Mouse (Mus musculus): Measurements from ENCODE around the gene Methig1. TPM values are rescaled to one million over a fixed set of nuclear protein-coding genes. Genes with fewer than 3 reads are reported as not detected.
"Not testable (repeated sequence)": the region's sequence is repeated elsewhere in the genome, so short reads cannot be mapped to it uniquely, and the experiment has no call there.

The Methig1 gene
- total RNA-seq, 2 experiments from 2014 or later, result not detected

DNA sequence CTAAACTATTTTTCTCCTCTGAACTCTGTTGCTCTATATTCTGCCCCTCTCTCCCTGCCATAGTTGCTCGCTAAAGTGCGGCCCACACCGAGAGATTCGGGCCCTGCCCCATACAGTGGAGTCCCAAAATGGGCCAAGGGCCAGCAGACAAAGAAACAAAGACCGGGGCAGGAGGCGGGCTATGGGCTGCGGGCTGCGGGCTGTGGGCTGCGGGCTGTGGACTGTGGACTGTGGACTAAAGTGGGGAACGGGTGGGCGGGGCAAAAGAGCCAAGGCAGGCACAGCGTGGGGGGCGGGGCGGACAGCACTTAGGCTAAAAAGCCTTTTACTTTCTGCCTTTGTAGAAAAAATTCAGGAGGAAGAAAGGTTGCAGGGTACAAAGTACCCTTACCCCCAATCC lies 6.2 kb upstream of the Methig1 start:
- Histone ChIP-seq H3K4me3 (no peak overlapping the region), H3K27ac (no peak overlapping the region)
- no peak for DNase-seq
- intact Hi-C loops (cut with DNase I), result no loop called here
- TF ChIP-seq CTCF (IDR thresholded peaks at IDR 0.05), result no peak

- Histone ChIP-seq H3K27ac (no peak overlapping the region), H3K4me3 (no peak overlapping the region)
- intact Hi-C loops (cut with DNase I), result no loop called here
- DNase-seq, result no peak
- TF ChIP-seq CTCF (IDR thresholded peaks at IDR 0.05), result no peak
These were observed 3.5 kb upstream of the Methig1 start for GRCm38 (mm10) chr15:100349496-100349895.

GRCm38 (mm10) chr15:100351501-100352060 lies 1.4 kb upstream of the Methig1 start:
- Histone ChIP-seq H3K27ac (no peak overlapping the region), H3K4me3 (no peak overlapping the region)
- no peak for TF ChIP-seq CTCF (IDR thresholded peaks at IDR 0.05)
- no peak for DNase-seq
- intact Hi-C loops (cut with DNase I), result no loop called here

GRCm38 (mm10) chr15:100353399-100353798 lies 450 bp downstream of the Methig1 start:
- H3K4me3 ChIP-seq, result not testable (repeated sequence)

GRCm38 (mm10) chr15:100355876-100356275 lies 2.9 kb downstream of the Methig1 start:
- TF ChIP-seq CTCF (IDR thresholded peaks at IDR 0.05), result no peak
- Histone ChIP-seq H3K27ac (no peak overlapping the region), H3K4me3 (no peak overlapping the region)
- no peak for DNase-seq
- intact Hi-C loops (cut with DNase I), result no loop called here

More at GRCm38 (mm10) chr15:100353399-100353798, 450 bp downstream of the Methig1 start:
- H3K27ac ChIP-seq; intact Hi-C loops (cut with DNase I); DNase-seq: not testable (repeated sequence)

DNA sequence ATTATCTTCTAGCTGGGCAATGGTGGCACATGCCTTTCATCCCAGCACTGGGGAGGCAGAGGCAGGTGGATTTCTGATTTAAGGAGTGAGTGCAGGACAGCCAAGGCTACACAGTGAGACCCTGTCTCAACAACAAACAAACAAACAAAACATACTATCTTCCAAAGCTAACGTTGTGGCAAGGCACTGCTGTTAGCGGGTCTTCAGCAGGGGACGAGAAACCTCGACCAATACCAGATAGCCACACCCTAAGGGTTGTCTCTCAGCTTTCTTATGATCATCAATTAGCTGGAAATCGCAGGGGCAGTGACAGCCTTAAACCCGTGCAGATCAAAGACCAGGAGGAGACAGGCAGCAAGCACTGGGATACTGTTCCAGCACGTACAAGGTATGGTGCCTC lies 11.3 kb downstream of the Methig1 start, which contains the start of gene Higd1c:
Gene Higd1c, plus strand, starts transcription at position 301 of the 400 bp plus-strand sequence.
- no peak for TF ChIP-seq CTCF (IDR thresholded peaks at IDR 0.05)
- intact Hi-C loops (cut with DNase I), result no loop called here
- Histone ChIP-seq H3K27ac (no peak within 1 kb of the TSS), H3K4me3 (no peak within 1 kb of the TSS)
- DNase-seq, result no peak

DNA sequence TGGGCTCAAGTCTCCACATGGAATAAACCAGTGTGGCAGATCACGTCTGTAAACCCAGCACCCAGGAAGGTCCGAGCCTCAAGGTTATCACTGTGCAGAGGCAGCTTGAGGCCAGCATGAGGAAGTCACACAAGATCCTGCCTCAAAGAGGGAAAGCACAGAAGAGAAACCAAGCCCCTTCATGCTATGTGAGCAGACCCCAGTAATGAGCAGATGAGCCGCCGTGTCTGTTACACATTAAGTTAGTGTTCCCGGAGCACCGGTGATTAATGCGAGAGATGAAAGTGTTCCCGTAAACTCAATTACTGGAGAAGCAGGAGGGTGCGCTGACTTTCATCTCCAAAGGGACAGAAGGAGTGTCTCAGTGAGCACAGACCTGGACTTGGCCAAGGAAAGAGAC lies 13.0 kb downstream of the Methig1 start:
- intact Hi-C loops (cut with DNase I), result loop anchor here (5.0 kb wide), 1 partner anchor 34 kb away; the partner anchor contains the start of gene Mettl7a3
- H3K27ac ChIP-seq, DNase-seq, H3K4me3 ChIP-seq: not testable (repeated sequence)

DNA sequence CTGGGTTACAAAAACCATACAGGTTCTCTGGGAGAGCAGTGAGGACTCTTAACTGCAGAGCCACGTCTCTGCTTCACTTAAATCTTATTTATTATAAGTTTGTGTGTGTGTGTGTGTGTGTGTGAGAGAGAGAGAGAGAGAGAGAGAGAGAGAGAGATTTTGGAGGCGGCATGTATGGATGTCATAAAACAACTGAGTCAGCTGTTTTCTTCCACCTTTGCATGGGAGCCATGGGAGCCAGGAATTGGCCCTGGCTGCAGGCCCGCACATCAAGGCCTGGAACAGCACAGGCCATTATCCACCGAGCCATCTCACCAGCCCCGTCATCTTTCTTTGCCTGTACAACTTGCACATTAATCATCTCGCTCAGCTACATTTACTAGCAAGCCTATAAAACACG lies 14.2 kb downstream of the Methig1 start:
- Histone ChIP-seq H3K4me3 (no peak overlapping the region), H3K27ac (no peak overlapping the region)
- no peak for DNase-seq
- intact Hi-C loops (cut with DNase I), result loop anchor here (5.0 kb wide), 1 partner anchor 35 kb away; the partner anchor contains the start of gene Mettl7a3
- TF ChIP-seq CTCF (IDR thresholded peaks at IDR 0.05), result no peak

DNA sequence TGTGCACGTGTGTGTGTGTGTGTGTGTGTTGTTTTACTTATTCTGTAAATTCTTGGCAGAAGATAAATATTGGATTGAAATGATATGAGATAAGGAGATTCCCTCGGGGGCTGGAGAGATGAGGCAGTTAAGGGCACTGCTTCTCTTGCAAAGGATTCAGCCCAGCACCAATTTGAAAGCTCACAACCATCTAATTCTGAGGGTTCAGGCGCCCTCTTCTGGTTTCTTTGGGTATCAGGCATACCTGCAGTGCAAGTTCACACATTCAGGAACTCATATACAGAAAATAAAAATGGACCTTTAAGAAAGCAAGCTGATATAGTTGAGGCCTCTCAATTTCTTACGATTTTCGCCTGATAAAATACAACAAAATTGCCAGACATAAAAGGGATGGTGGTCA lies 22.1 kb downstream of the Methig1 start:
- no peak overlapping the region for H3K27ac ChIP-seq
- H3K4me3 ChIP-seq, result no peak overlapping the region
- intact Hi-C loops (cut with DNase I), result loop anchor here (2.0 to 5.0 kb wide), 2 partner anchors 112 to 353 kb away; no protein-coding TSS in a partner anchor
- TF ChIP-seq CTCF (IDR thresholded peaks at IDR 0.05), result peak; percentile 80
- peak; percentile 70 for DNase-seq

DNA sequence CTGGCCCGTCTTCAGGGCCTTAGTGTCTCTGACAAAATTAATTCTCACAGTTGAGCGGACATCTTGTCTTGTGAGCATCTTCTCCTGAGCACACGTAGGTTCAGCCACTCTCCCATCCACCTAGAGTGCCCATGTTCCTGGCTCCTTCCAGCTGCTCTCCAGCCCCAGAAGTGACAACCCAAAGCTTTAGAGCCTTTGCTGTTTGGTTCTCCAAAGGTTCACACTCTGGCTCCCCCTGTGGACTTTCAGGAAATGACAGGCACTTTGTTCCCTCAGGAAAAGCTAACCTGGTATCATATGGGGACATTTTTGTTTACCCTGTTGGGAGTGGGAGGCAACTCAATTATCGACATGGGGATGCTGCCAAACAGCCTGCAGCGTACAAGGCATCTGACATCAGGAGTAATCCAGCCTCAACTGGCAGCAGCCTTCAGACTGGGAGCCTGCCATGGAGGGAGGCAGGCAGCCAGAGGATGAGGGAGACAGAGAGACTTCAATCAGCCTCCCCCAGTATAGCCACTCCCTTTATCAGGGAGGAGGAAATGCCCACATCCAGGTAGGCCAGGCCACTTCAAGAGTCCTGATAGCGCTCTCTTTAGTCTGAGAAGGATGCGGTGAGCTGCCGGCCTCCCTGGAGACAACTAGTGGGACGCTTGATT lies 25.0 kb downstream of the Methig1 start:
- DNase-seq, result peak; percentile 36
- intact Hi-C loops (cut with DNase I), result loop anchor here (5.0 kb wide), 1 partner anchor 356 kb away; no protein-coding TSS in a partner anchor
- not testable (repeated sequence) for H3K4me3 ChIP-seq, H3K27ac ChIP-seq
- peak; percentile 31 for TF ChIP-seq CTCF (IDR thresholded peaks at IDR 0.05)

- intact Hi-C loops (cut with DNase I), result loop anchor here (5.0 kb wide), 1 partner anchor 357 kb away; no protein-coding TSS in a partner anchor
These were observed 26.7 kb downstream of the Methig1 start for GRCm38 (mm10) chr15:100379658-100380057.

DNA sequence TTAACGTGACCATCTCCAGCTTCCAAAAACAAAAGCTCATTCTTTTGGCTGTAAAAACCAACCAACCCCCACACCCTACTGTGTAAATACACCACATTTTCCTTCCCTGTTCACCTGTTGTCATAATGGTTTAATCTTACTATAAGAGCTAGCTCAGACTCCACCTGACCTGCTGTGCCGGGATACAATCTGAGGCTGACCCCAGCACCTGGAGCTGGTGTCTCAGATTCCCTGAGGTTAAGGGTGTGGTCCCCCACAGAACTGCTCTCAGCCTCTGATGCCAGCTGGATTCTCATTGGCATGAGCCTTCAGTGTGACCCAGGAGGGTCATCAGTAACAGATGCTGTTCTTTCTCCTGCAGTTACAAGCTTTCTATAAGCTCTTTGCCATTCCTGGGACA lies 27.2 kb downstream of the Methig1 start:
- no peak overlapping the region for H3K4me3 ChIP-seq
- no peak overlapping the region for H3K27ac ChIP-seq
- intact Hi-C loops (cut with DNase I), result no loop called here
- no peak for TF ChIP-seq CTCF (IDR thresholded peaks at IDR 0.05)
- no peak for DNase-seq

More at GRCm38 (mm10) chr15:100379658-100380057, 26.7 kb downstream of the Methig1 start:
- no peak for DNase-seq
- H3K4me3 ChIP-seq, result no peak overlapping the region
- no peak for TF ChIP-seq CTCF (IDR thresholded peaks at IDR 0.05)
- H3K27ac ChIP-seq, result no peak overlapping the region

- DNase-seq, result no peak
- no peak overlapping the region for H3K27ac ChIP-seq
- no peak overlapping the region for H3K4me3 ChIP-seq
- intact Hi-C loops (cut with DNase I), result no loop called here
- no peak for TF ChIP-seq CTCF (IDR thresholded peaks at IDR 0.05)
These were observed 32.8 kb downstream of the Methig1 start for GRCm38 (mm10) chr15:100385705-100386104.

All from gastrocnemius, adult 2 months (tissue).